In genomic region chr5:52827923-52828322, GRCm38 (mm10) we compare ENCODE assay signal across 22 mouse cellular contexts. TPM values are rescaled to one million over a fixed set of nuclear protein-coding genes. Genes with fewer than 3 reads are reported as not detected.
DNase-seq lines count a peak whose midpoint lies in the region; ATAC-seq and TF ChIP-seq lines count a peak whose summit lies in the region.
"Had no signal": no experiment of that assay in that cellular context is flagged by ENCODE, and none has a peak within 500 bp of the region (broad histone marks: within the 10 kb centered on the region; RNA-seq: fewer than 3 reads in every experiment).

No protein-coding gene starts in this region.

- no peak for ATAC-seq in kidney, postnatal 0 days (replicated peaks; ENCODE audit: low FRiP score, low read depth)
- peak; percentile 57 for ATAC-seq in liver, embryonic 15.5 days (ENCODE audit: insufficient read depth)
- ATAC-seq in liver, embryonic 12.5 days: no peak
- peak; percentile 96 for ATAC-seq in liver, postnatal 0 days
- ATAC-seq in CD4-positive, CD25-positive, alpha-beta regulatory T cell, adult 4 months: no peak
- ATAC-seq: forebrain, embryonic 14.5 days had no signal

- peaks cover 3% of the 10 kb centered on the region; the same call in 1 of the 2 replicates for H3K4me1 ChIP-seq in kidney, postnatal 0 days (replicated peaks; ENCODE audit: insufficient read depth, low read length)
- peaks cover 8% of the 10 kb centered on the region for H3K4me1 ChIP-seq in liver, embryonic 15.5 days (replicated peaks)
- H3K4me1 ChIP-seq in liver, embryonic 12.5 days: peaks cover 6% of the 10 kb centered on the region
- H3K4me1 ChIP-seq in liver, postnatal 0 days (ENCODE audit: insufficient read depth): peaks cover 3% of the 10 kb centered on the region

- no peaks in the 10 kb centered on the region for H3K9me3 ChIP-seq in kidney, postnatal 0 days (replicated peaks; ENCODE audit: low read length)
- H3K9me3 ChIP-seq in liver, embryonic 15.5 days (replicated peaks): no peaks in the 10 kb centered on the region
- H3K9me3 ChIP-seq in liver, embryonic 12.5 days (replicated peaks): peaks cover 3% of the 10 kb centered on the region; the same call in 1 of the 2 replicates
- no peaks in the 10 kb centered on the region for H3K9me3 ChIP-seq in liver, postnatal 0 days (ENCODE audit: low read length)
- H3K9me3 ChIP-seq: embryonic facial prominence, embryonic 15.5 days; forebrain, embryonic 10.5 days; heart, embryonic 15.5 days; hindbrain, embryonic 13.5 days had no signal

- H3K9ac ChIP-seq in kidney, postnatal 0 days (ENCODE audit: low read depth, low read length): no peak overlapping the region
- no peak overlapping the region for H3K9ac ChIP-seq in liver, embryonic 15.5 days
- H3K9ac ChIP-seq in liver, embryonic 12.5 days: no peak overlapping the region
- H3K9ac ChIP-seq in liver, postnatal 0 days (replicated peaks): no peak overlapping the region
- H3K9ac ChIP-seq: embryonic facial prominence, embryonic 15.5 days; heart, embryonic 15.5 days; hindbrain, embryonic 13.5 days had no signal

- H3K36me3 ChIP-seq in kidney, postnatal 0 days (ENCODE audit: insufficient read depth, low read length): 0 out of 2 replicates have a peak, but pooled peaks cover 5% of the 10 kb centered on the region
- 0 out of 2 replicates have a peak, but pooled peaks cover 7% of the 10 kb centered on the region for H3K36me3 ChIP-seq in liver, embryonic 15.5 days (replicated peaks)
- peaks cover 28% of the 10 kb centered on the region for H3K36me3 ChIP-seq in liver, embryonic 12.5 days
- peaks cover 9% of the 10 kb centered on the region; the same call in 1 of the 2 replicates for H3K36me3 ChIP-seq in liver, postnatal 0 days (replicated peaks; ENCODE audit: insufficient read depth, low read length)
- H3K36me3 ChIP-seq: embryonic facial prominence, embryonic 15.5 days had no signal

- TF ChIP-seq EP300 in liver, postnatal 0 days (IDR thresholded peaks at IDR 0.05; ENCODE audit: low read depth): peak; percentile 51; the same call in 1 of the 2 replicates

- no peak overlapping the region for H3K4me2 ChIP-seq in kidney, postnatal 0 days (ENCODE audit: low read length)
- no peak overlapping the region for H3K4me2 ChIP-seq in liver, embryonic 15.5 days
- H3K4me2 ChIP-seq in liver, embryonic 12.5 days: no peak overlapping the region
- H3K4me2 ChIP-seq in liver, postnatal 0 days (ENCODE audit: low read depth, low read length): no peak overlapping the region
- H3K4me2 ChIP-seq: embryonic facial prominence, embryonic 15.5 days; heart, embryonic 11.5 days; heart, embryonic 15.5 days; hindbrain, embryonic 13.5 days had no signal

- no peak for TF ChIP-seq CTCF in kidney, postnatal 0 days (IDR thresholded peaks at IDR 0.05; ENCODE audit: low read depth)
- no peak for TF ChIP-seq CTCF in liver, postnatal 0 days (IDR thresholded peaks at IDR 0.05; ENCODE audit: low read depth)

- no peak overlapping the region for H3K4me3 ChIP-seq in kidney, postnatal 0 days (replicated peaks; ENCODE audit: low read depth, low read length)
- H3K4me3 ChIP-seq in liver, embryonic 15.5 days (replicated peaks): no peak overlapping the region
- no peak overlapping the region for H3K4me3 ChIP-seq in liver, embryonic 12.5 days
- no peak overlapping the region for H3K4me3 ChIP-seq in liver, postnatal 0 days (ENCODE audit: low read depth, low read length)
- H3K4me3 ChIP-seq: embryonic facial prominence, embryonic 15.5 days; erythroblast, embryonic 14.5 days; forebrain, embryonic 10.5 days; gastrocnemius, adult 2 months; heart, embryonic 15.5 days; hindbrain, embryonic 13.5 days had no signal

- no peaks in the 10 kb centered on the region for H3K27me3 ChIP-seq in kidney, postnatal 0 days (ENCODE audit: insufficient read depth, low read length)
- no peaks in the 10 kb centered on the region for H3K27me3 ChIP-seq in liver, embryonic 15.5 days
- no peaks in the 10 kb centered on the region for H3K27me3 ChIP-seq in liver, embryonic 12.5 days (replicated peaks)
- no peaks in the 10 kb centered on the region for H3K27me3 ChIP-seq in liver, postnatal 0 days (ENCODE audit: insufficient read depth, low read length)
- H3K27me3 ChIP-seq: embryonic facial prominence, embryonic 15.5 days; heart, embryonic 15.5 days; hindbrain, embryonic 13.5 days had no signal

- WGBS in kidney, postnatal 0 days: 39% methylated on average over 4 of the region's 4 CpGs
- 70% methylated on average over 4 of the region's 4 CpGs for WGBS in liver, embryonic 15.5 days (ENCODE audit: insufficient replicate concordance)
- 77% methylated on average over 4 of the region's 4 CpGs for WGBS in liver, embryonic 12.5 days (ENCODE audit: insufficient replicate concordance)
- WGBS in liver, postnatal 0 days (ENCODE audit: insufficient replicate concordance): 72% methylated on average over 4 of the region's 4 CpGs

- H3K27ac ChIP-seq in kidney, postnatal 0 days: no peak overlapping the region
- no peak overlapping the region for H3K27ac ChIP-seq in liver, embryonic 15.5 days (replicated peaks)
- H3K27ac ChIP-seq in liver, embryonic 12.5 days: no peak overlapping the region
- peak overlapping the region; percentile 80 for H3K27ac ChIP-seq in liver, postnatal 0 days (ENCODE audit: low read depth)
- H3K27ac ChIP-seq: embryonic facial prominence, embryonic 15.5 days; forebrain, embryonic 10.5 days; gastrocnemius, adult 2 months; heart, embryonic 15.5 days; hindbrain, embryonic 13.5 days had no signal

- DNase-seq in kidney, postnatal 0 days (ENCODE audit: low spot score): peak; percentile 7
- no peak for DNase-seq in kidney, adult 9 months
- no peak for DNase-seq in liver, postnatal 0 days
- DNase-seq: adrenal gland, adult 8-10 months; cerebellum, adult 11 months; cerebellum, adult 8-10 months; cerebellum, postnatal 14 days; embryo, embryonic 11 days; gastrocnemius, adult 2 months; gastrocnemius, postnatal 36 days; heart, adult 18-20 months; heart, postnatal 14 days had no signal

RNA-seq across cellular contexts. Expression of gene Anapc4, which starts 5.9 kb away (rescaled TPM):
- 72.3 and 79.6 TPM in 2 replicates for polyA plus RNA-seq in kidney, postnatal 0 days (2015; fragmentation: Nextera tagmentation; extraction: Ambion mirVana)
- 22.7 and 24.9 TPM in 2 replicates for polyA plus RNA-seq in liver, embryonic 15.5 days (2015; fragmentation: Nextera tagmentation; extraction: Ambion mirVana)
- 34.3 and 39.3 TPM in 2 replicates for polyA plus RNA-seq in liver, embryonic 12.5 days (2016; fragmentation: Nextera tagmentation; extraction: Ambion mirVana)
- polyA plus RNA-seq in liver, postnatal 0 days (2015; fragmentation: Nextera tagmentation; extraction: Ambion mirVana): 17.6 and 18.1 TPM in 2 replicates
- polyA plus RNA-seq in CD4-positive, CD25-positive, alpha-beta regulatory T cell, adult 4 months (2017; shearing (Covaris generic)): 10 to 100 TPM; 71.6 to 76.5 TPM

RNA-seq across cellular contexts. Expression of gene Zcchc4, which starts 52.7 kb away (rescaled TPM):
- polyA plus RNA-seq in kidney, postnatal 0 days (2015; fragmentation: Nextera tagmentation; extraction: Ambion mirVana): 8.7 and 9.6 TPM in 2 replicates
- polyA plus RNA-seq in liver, embryonic 15.5 days (2015; fragmentation: Nextera tagmentation; extraction: Ambion mirVana): 6.1 and 6.7 TPM in 2 replicates
- 11.9 and 12.6 TPM in 2 replicates for polyA plus RNA-seq in liver, embryonic 12.5 days (2016; fragmentation: Nextera tagmentation; extraction: Ambion mirVana)
- polyA plus RNA-seq in liver, postnatal 0 days (2015; fragmentation: Nextera tagmentation; extraction: Ambion mirVana): 2.6 and 3.6 TPM in 2 replicates
- polyA plus RNA-seq in CD4-positive, CD25-positive, alpha-beta regulatory T cell, adult 4 months (2017; shearing (Covaris generic)): 10 to 100 TPM; 14.4 to 15.2 TPM

Comparison
In these comparisons a context has a peak if more than half of its experiments do, and no peak if none do; other contexts are left out.
1. ATAC-seq: peak in liver, embryonic 15.5 days (single experiment) and liver, postnatal 0 days (single experiment); none in kidney, postnatal 0 days (single experiment), liver, embryonic 12.5 days (single experiment) and CD4-positive, CD25-positive, alpha-beta regulatory T cell, adult 4 months (single experiment).